Mouse (Mus musculus): ENCODE measurements around the gene Sim1. TPM values are rescaled to one million over a fixed set of nuclear protein-coding genes. Genes with fewer than 3 reads are reported as not detected.

Gene Sim1
- polyA plus RNA-seq, 1 experiment from 2014 or later, result not detected

DNA sequence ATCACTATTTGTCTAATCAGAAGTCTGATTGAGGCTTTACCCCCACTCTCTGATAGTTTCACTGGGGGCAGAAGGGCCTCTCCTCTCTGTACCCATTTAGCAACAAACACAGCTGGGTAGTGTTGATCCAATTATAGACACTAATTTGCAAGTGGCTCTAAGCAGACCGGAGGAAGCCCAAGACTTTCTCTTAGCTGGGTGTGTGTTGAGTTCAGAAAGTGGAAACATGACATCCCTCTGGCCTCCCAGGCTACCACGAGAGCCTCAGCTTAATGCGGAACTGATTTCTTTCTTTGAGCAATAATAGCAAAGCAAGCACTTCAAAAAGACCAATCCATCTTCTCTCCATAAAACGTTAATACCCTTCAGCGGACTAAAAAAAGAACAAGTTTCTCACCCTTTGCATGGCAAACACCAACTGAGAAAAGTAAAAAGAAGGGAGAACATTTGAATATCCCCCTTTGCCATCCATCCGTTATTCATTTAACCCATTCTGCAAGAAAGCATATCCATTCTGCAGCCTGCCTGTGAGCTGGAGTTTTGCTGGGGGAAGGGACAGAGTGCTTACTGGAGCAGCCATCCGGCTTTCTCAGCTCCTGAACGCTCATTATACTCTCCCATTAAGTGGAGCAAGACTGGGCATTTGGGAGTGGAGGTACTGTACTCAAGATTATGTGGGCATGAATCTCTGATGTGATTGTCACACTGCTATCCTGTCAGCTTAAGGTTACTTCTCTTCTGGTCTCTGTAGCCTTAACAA, 117.0 kb downstream of the Sim1 start:
- no peak overlapping the region for H3K4me3 ChIP-seq (ENCODE audit: low read depth, low read length)
- H3K4me1 ChIP-seq (ENCODE audit: control insufficient read depth, insufficient read depth, low read length), result no peaks in the 10 kb centered on the region; the same call in 1 of the 2 replicates
- H3K9me3 ChIP-seq (ENCODE audit: control insufficient read depth, low read depth, low read length), result no peaks in the 10 kb centered on the region
- no peaks in the 10 kb centered on the region for H3K36me3 ChIP-seq (ENCODE audit: control insufficient read depth, insufficient read depth, low read length)
- no peaks in the 10 kb centered on the region for H3K27me3 ChIP-seq (ENCODE audit: control insufficient read depth, insufficient read depth, low read length)
- H3K9ac ChIP-seq (replicated peaks; ENCODE audit: low read depth, low read length), result no peak overlapping the region
- H3K4me2 ChIP-seq (replicated peaks; ENCODE audit: low read depth, low read length), result no peak overlapping the region
- 15% methylated on average over 8 of the region's 8 CpGs for whole genome bisulfite sequencing
- H3K27ac ChIP-seq (ENCODE audit: low read length), result no peak overlapping the region
- no peak for ATAC-seq (ENCODE audit: insufficient number of reproducible peaks, insufficient read depth, low FRiP score, low read depth)

GRCm38 (mm10) chr10:51014901-51015300, 120.3 kb downstream of the Sim1 start:
- Histone ChIP-seq H3K27ac (ENCODE audit: low read length) (no peak overlapping the region), H3K4me3 (ENCODE audit: low read depth, low read length) (no peak overlapping the region), H3K4me1 (ENCODE audit: control insufficient read depth, insufficient read depth, low read length) (no peaks in the 10 kb centered on the region; the same call in 1 of the 2 replicates), H3K9ac (replicated peaks; ENCODE audit: low read depth, low read length) (no peak overlapping the region), H3K4me2 (replicated peaks; ENCODE audit: low read depth, low read length) (no peak overlapping the region), H3K27me3 (ENCODE audit: control insufficient read depth, insufficient read depth, low read length) (no peaks in the 10 kb centered on the region), H3K36me3 (ENCODE audit: control insufficient read depth, insufficient read depth, low read length) (no peaks in the 10 kb centered on the region), H3K9me3 (ENCODE audit: control insufficient read depth, low read depth, low read length) (no peaks in the 10 kb centered on the region)
- WGBS, result 34% methylated on average over 2 of the region's 2 CpGs
- ATAC-seq (ENCODE audit: insufficient number of reproducible peaks, insufficient read depth, low FRiP score, low read depth), result no peak

GRCm38 (mm10) chr10:51015362-51015761, 120.8 kb downstream of the Sim1 start:
- ATAC-seq (ENCODE audit: insufficient number of reproducible peaks, insufficient read depth, low FRiP score, low read depth), result no peak
- Histone ChIP-seq H3K4me3 (ENCODE audit: low read depth, low read length) (no peak overlapping the region), H3K36me3 (ENCODE audit: control insufficient read depth, insufficient read depth, low read length) (no peaks in the 10 kb centered on the region), H3K9me3 (ENCODE audit: control insufficient read depth, low read depth, low read length) (no peaks in the 10 kb centered on the region), H3K27ac (ENCODE audit: low read length) (no peak overlapping the region), H3K4me2 (replicated peaks; ENCODE audit: low read depth, low read length) (no peak overlapping the region), H3K27me3 (ENCODE audit: control insufficient read depth, insufficient read depth, low read length) (no peaks in the 10 kb centered on the region), H3K9ac (replicated peaks; ENCODE audit: low read depth, low read length) (no peak overlapping the region), H3K4me1 (ENCODE audit: control insufficient read depth, insufficient read depth, low read length) (no peaks in the 10 kb centered on the region; the same call in 1 of the 2 replicates)
- 51% methylated on average over 1 of the region's 1 CpGs for WGBS

DNA sequence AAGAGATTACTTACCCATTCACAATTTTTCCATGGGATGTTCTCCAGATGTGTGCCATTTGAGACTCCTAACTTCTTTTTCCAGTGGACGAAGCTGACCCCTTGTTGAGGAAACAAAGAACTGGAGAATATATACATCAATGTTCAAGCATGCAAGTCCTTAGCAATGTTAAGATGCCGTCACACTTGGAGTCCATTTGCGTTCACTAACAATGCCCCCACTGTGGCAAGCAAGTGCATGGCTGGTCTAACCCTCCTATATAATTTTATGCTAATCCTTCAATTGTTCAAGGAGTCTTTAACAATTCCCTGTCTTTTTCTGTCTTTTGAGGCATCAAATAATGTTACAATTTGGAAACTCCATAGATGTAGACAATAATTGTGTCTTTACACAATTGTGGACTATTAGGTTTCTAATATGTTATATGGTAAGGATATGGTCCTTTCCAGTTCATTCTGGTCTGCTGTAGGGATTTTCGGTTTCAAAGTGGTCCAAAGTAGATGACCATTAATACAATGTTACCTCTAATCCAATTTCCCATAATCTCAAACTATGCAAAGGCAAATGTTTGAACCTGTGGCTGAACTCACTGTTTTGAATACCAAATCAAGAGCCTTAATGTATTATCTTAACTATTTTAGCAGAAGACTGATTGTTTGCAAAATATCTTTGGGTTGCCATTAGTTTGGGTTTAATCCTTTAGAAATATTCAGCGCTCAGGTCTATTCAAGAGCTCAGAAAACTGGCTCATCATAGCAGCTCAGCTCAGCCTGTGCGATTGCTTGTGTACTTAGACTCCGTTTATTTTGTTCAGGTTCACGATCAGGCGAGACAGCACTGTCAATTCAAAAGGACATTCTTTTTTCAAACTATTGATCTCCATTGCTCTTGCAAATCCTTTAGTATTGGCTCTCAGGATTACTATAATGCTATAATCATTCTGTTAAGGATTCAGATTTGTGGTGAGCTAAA, 129.0 kb downstream of the Sim1 start:
- Histone ChIP-seq H3K4me1 (ENCODE audit: control insufficient read depth, insufficient read depth, low read length) (no peaks in the 10 kb centered on the region), H3K27ac (ENCODE audit: low read length) (no peak overlapping the region), H3K9me3 (ENCODE audit: control insufficient read depth, low read depth, low read length) (no peaks in the 10 kb centered on the region), H3K27me3 (ENCODE audit: control insufficient read depth, insufficient read depth, low read length) (no peaks in the 10 kb centered on the region), H3K4me3 (ENCODE audit: low read depth, low read length) (no peak overlapping the region), H3K4me2 (replicated peaks; ENCODE audit: low read depth, low read length) (no peak overlapping the region), H3K36me3 (ENCODE audit: control insufficient read depth, insufficient read depth, low read length) (no peaks in the 10 kb centered on the region), H3K9ac (replicated peaks; ENCODE audit: low read depth, low read length) (no peak overlapping the region)
- WGBS, result 72% methylated on average over 9 of the region's 9 CpGs
- no peak for ATAC-seq (ENCODE audit: insufficient number of reproducible peaks, insufficient read depth, low FRiP score, low read depth)
